Mouse (Mus musculus) cortical plate, adult 2 months (tissue): ENCODE data around the gene Hhipl2.

Experiments
- CTCF ChIP-seq: fragments of 200-500 bp; IDR thresholded peaks from 2 replicates; pipeline ENCODE4 v1.5.1; 2011; ENCODE audit warnings: mild to moderate bottlenecking, control low read depth, low read length; ENCODE audit not compliant: insufficient read depth; ENCODE audit errors: extremely low read depth
- POLR2A ChIP-seq: fragments of 200-500 bp; IDR thresholded peaks from 2 replicates; pipeline ENCODE4 v1.6.1; 2011; ENCODE audit warnings: mild to moderate bottlenecking, low read length, control low read depth; ENCODE audit not compliant: insufficient read depth; ENCODE audit errors: extremely low read depth

DNA sequence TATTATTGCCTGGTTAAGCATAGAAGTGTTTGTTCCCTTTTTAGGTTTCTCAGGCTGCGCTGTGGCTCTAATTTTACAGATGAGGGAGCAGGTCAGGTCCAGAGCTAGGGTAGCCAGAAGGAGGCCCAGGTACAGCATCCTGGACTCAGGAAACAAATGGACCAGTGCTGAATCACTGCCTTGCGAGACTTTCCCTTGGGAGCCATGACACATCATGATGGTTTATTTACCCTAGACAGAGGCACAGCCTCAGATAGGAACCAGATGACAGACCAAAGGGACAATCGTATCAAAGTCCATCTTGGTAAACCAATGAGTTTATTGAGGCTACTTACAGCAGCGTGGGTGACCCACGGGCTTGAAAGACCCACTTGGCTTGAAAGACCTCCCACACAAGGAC is 36.2 kb upstream of the Hhipl2 start:
- TF ChIP-seq CTCF (no peak), POLR2A (no peak)
